Mouse (Mus musculus) cerebellum, adult 11 months (tissue): ENCODE results near the gene Mettl21a.
"Not testable (repeated sequence)": the region's sequence is repeated elsewhere in the genome, so short reads cannot be mapped to it uniquely, and the experiment has no call there.

Source experiments
- DNase-seq: peaks from one replicate; pipeline ENCODE4 v3.0.0; 2022

Mettl21a gene

DNA sequence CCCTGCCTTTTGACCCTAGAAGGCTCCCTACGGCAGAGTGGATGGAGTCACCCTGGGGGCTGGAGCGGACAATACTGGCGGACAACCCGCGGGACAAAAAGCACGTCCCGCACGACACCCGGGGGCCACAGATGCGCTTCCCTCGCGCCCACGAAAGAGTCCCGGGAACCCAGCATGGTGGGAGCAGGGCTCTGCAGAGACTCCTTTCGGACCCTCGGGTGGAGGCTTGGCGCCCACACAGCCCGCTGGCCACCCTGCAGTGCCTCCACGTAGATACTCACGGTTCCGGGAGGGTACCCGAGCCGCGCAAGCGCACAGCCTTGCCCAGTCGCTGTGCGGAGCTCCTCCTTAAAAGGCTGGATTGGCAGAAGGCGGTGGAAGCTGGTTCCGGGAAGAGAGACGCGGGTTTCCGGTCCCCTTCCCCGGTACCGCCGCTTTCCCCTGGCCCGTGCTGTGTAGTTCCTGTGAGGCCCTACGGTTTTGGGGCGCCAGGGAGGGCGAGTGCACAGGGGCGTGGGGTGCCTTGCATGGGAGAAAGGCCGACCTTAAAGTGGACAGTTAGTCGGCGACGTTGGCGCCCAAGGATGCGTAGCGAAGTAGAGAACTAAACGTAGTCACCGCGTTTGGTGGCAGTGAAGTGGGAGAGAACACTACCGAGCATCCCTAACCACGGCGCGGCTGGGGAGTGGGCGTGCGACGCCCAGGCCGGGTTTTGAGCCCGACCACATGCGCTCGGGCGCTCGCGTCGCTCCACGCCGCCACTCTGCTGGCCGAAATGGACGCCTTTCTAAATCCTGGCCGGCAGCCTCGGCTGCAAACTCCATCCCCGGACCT is at the start of gene Mettl21a:
Mettl21a (minus strand) TSS at position 362 of the 834 bp plus-strand sequence.
- peak; percentile 92 for DNase-seq

DNA sequence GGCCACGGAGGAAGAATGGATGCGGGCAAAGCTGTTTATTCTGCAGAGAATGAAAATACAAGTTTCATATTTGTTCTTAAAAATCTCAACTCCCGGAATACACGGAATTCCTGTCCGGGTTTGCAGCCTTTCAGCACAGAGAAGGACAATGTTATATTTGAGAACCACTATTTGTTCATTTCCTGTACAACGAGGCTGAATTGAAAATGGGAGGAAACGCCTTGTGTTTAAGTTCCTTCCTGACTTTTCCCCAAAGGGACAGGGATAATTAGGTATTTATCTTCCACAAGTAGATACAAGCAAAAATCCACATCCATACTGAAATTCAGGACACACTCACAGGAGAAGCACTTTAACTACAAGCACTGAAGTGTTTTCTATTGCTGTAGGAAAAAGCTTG is 41.8 kb upstream of the Mettl21a start:
- no peak for DNase-seq

DNA sequence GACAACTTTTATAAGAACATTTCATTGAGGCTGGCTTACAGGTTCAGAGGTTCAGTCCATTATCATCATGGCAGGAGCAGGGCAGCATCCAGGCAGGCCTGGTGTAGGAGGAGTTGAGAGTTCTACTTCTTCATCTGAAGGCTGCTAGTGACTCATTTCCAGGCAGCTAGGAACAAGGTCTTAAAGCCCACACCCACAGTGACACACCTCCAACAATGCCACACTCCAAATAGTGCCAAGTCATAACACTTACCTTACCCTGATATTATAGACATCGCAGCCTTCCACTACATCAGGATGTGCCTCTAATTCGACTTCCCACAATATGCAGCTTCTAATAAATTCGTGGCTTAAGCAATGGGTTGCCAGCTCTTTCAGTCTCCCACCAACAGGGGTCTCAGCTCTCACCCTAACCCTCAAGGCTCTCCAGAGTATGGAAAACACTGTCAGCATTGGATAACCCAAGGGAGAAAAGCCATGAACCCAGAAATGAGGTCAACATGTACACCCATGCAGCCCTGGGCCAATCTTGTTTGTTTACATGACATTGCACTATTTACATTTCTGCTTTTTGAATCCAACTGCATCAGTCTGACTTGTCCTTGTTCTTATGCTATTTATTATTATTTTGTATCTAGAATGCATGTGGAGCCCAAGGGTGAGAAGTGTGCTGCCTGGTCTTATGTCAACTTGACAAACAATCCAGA is 39.5 kb upstream of the Mettl21a start:
- DNase-seq = no peak

DNA sequence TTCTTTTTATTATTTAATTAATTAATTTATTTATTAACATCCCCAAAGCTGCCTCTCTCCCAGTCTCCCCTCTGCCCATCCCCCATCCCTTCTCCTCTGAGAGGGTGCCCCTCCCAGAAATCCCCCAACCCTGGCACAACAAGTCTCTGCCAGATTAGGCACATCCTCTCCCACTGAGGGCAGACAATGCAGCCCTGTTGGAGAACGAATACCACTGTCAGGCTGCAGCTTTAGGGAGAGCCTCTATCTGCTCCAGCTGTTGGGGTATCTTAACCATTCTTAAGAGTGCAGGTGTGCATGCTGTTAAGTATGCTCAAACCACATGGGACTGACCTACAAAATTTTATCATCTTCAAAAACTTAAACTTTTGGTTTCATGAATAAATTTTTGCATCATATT is 38.4 kb upstream of the Mettl21a start:
- DNase-seq = no peak

DNA sequence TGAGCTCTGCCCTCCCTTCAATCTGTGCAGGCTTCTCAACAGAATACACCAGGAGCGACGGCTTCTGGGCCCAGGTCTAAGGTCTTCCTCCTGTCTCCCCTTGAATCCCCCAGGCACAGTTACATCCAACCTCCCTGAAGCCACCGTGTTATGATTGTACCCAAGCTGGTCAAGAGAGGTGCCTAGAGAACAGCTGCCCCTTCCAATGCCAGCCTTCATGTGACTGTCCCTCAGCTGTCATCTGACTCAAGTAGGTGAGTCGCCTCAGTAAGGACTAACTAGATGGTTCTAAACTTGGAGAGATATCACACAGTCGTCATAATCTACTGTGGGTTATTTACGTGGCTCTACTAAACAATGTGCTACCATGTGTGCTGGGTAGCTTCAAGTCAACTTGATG is 36.7 kb upstream of the Mettl21a start:
- DNase-seq = no peak

DNA sequence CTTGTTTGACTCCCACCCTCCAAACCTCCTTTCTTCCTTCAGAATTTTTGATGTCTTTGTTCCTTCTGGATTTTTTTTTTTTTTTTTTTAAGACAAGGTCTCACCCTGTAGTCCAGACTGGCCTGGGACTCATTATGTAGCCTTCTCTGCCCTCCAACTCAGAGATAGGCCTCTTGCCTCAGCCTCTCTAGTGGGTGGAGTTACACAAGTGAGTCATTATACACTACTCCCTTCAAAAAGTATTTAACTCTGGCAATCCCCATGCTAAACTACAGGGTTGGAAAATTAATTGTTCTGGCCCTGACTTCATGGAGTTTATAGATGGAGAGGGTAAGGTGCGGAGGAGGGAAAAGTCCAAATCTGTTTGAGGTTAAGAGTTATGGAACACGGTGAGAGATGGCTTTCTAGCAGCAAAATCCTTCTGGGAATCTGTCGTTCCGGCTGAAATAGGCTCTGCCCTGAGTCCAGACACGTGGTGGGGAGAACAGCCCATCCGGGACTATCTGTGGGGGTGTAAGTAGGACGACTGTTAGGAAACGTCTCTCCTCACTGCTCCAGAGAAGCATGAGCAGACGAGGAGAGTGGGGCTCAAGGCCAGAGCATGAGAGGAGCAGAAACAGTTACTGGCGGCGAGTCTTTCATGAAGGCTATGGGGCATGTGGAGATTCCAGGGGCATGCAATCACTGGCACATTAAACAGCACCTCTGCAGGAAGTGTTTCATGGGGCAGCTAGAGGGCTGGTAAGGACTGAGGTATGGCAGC is 32.5 kb upstream of the Mettl21a start:
- DNase-seq = no peak

DNA sequence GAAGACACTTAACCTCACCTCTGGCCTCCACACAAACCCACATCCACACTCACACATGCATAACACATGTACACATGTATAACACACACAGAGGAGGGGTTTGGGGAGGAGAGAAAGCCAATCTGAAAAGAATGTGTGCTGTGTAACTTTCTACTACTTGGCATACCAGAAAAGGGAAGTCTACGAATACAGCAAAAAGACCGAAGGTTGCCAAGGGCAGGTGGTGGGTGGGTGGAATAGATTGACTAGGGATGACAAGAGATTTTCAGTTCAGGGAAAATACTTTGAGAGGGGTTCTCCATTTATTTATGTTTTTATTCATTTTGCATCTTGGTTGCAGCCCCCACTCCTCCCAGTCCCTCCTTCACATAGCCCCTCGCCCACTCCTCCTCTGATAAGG is 27.5 kb upstream of the Mettl21a start:
- no peak for DNase-seq

DNA sequence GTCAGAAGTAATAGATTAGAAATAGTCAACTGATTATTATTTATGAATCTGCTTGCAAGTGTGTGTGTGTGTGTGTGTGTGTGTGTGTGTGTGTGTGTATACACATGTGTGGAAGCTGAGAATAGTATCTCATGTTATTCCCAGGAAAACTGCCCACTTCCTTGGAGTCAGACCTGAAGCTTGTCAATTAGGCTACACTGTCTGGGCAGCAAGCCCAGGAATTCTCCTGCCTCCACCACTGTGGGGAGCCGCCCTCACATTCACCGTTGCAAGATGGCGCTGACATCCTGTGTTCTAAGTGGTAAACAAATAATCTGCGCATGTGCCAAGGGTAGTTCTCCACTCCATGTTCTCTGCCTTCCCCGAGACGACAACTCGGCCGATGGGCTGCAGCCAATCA is 25.5 kb upstream of the Mettl21a start:
- not testable (repeated sequence) for DNase-seq

DNA sequence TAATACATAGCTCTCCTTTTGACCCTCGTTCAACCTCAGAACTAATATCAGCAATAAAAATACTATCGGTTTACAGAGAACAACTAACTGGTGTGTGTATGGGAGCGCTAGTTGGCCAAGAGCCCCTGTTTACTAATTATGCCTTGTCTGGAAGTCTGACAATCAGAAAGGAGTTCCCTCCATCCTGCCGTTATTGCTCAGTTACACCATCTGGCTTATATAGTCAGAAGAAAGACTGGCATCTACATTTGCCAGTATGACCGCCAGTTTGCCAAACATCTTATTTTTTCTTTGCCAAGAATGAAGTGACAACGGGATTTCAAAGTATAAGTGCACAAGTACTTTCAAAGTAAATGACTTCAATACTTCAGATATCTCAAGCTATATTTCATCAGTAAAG is 24.0 kb upstream of the Mettl21a start:
- no peak for DNase-seq

DNA sequence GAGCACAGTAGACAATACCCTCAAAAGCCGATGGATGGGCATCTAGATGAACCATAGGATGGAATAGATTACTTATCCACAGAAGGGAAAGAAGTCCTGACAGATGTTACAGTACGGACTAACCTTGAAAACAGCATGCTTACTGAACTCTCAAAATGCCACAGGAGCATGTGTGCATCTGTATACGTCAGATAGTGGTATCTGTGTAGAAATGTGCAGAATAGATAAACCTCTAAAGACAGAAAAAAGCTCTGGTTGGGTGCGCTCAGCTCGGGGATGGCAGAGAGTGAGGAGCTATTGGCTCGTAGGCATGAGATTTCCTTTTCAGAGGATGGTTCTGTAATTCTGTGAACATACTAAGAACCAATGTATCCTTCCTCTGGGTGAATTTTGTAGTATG is 22.2 kb upstream of the Mettl21a start:
- no peak for DNase-seq

DNA sequence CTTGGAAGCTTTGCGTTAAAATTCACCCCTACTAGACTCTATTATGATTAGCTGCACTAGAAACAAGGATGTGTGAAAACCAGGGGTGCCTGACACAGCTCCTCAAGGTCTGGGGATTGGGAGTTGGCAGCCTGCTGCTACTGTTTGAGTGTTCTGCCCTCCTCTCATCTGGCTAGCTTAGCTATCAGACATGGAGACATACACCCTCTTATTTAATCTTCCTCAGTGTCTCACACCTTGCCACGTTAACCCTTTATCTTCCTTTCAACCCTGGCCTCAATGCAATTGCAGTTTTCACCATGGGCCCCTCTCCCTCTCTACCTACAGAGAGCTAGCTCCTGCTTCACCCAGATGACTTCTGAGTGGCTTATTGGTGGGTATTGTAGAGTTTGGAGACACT is 18.6 kb upstream of the Mettl21a start:
- no peak for DNase-seq

DNA sequence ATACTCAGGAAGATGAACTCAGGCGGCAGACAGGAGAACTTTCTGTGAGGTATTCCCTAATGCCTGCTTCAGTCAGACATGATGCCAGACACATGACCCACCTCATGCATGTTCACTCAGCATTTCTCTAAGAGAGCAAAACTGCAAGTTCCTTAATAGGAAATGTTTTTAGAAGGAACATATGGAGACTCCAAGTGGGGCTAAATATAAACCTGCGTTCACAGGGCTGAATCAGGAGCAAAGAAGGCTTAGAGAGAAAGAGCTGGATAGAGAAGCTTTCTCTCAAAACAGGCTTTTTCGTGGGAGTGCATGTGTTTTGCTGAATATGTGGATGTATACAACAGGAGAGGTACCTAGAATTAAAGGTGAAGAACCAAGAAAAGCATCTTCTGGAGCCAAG is 16.2 kb upstream of the Mettl21a start:
- no peak for DNase-seq

DNA sequence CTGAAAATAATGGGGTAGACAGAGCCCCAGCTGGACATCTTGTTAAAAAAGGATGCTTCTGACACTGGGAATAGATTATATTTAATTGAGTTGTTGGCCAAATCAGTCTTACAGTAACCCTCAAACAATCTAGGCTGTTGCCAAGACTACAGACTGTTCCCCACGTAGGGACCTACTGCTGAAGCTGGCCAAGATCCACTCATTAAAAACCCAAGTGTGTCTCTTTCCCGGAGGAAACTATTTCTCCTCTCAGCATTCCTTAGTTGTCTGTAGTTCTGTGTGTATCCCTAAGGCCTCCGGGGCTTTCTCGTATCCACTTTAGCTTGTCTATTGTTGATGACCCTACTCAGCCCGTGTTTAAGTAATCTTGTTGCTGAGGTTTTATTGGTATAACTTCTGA is 14.5 kb upstream of the Mettl21a start:
- no peak for DNase-seq

DNA sequence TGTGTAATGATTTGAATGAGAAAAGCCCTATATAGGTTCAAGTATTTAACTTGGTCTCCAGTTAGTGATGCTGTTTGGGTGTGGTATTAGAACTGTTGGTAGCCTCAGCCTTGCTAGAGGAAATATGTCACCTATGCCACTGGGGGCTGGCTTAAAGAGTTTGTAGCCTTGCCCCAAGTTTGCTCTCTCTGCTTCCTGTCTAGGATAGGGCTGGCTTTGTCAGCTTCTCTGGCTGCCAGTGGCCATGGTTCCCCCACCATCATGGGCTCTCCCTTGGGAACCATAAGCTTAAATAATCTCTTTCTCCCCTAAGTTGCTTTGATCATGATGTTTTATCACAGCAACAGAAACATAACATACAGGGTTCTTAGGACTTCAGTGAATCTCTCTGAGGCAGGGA is 8.2 kb upstream of the Mettl21a start:
- DNase-seq = no peak

DNA sequence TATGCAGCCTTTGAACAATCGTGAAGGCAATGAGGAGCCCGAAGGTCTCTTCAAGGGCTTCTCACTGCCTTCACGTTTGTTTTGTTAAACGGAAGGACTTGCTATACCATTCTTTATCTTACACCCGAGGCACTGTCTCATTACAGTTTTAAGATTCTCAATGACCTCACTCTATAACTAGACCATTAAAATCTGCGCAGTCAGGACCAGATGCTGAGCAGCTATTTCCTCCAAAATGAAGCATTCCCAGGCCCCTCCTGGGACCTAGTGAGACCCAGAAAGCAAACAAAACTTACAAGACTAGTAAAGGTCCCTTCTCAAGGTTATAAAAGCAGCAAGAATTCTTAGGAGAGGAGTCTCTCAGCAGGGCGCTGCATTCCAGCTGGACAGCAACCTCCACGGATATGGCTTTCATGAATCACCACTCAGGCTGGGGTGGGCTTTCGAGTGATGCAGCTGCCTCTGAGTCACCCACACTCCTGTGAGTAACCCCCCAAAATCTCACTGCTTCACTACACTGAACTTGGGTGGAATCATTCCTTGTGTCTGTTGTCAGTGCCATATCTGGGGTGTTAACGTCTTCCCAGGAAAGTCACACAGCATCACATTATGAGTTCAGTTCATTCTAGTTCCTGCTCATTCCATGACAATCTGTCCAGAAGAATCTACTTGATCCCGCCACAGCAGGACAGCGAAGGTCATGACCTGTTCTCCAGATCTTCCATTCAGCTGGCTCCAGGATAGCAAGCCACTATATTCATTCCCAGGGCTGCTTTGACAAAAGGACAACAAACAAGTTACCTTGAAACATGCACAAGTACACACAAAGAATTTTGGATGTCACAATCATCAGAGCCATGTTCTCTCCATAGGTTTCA is 6.8 kb upstream of the Mettl21a start:
- DNase-seq = no peak

DNA sequence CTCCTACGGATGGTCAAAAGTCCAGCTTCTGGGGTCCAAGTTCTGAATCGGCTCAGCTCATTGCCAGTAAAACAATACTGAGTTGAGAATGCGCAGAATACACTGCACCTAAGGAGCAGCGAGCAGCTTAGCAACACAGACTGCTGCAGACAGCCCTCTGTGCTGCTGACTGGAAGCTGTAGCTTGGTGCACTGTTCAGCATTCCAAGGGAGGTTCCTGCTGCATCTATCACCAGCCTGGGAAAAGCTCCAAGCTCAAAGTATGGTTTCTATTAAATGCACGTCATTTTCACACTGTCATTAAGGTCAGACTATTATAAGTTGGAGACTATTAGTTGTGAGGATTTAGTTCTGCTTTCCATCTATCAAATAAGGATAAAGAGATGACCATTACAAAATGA is 4.1 kb upstream of the Mettl21a start:
- no peak for DNase-seq

DNA sequence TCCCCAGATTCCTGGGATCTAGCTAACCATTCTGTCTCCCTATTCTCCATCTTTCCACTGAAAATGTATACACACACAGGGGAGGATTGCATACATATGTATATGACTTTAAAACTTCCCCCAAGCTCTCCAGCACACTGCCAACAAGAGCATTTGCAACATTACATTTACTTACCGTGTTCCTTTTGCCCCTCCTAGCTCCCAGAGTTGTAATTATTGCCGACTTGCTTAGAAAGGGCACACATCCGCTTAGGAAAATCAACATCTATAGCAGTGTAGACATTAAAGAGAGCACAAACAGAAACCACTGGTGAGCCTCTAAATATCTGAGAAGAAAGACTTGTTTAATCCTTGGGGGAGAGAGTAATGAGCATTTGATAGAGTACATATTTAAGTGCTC is 1.2 kb upstream of the Mettl21a start:
- no peak for DNase-seq

DNA sequence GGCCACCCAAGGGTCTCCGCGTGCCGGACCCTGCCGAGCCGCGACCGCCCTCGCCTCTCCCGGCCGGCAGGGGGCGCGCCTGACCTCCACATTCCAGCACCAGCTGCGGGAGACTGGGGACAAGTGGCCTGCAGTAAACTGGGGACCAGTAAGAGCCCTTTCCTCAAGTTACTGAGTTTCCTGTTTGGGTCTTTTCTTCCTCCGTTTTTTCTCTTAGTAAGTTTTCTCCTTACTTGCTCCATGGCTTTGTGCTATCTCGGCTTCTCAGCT is 608 bp upstream of the Mettl21a start:
- peak; percentile 82 for DNase-seq

DNA sequence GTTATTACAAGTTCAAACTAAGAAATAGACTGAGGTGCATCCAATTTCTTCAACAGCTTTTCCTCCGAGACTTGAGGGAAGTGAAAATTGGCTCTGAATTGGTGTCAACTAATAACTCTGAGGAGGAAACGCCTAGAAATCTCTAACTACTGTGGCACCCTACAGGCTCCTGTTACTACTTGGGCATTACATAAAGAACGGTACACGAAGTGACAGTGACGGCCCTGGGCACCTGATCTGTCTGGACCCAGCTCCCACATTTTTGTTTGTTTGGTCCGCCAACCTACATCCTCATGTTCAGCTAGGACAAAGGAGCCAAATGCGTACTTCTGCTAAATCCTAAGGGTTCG is 536 bp downstream of the Mettl21a start:
- no peak for DNase-seq

DNA sequence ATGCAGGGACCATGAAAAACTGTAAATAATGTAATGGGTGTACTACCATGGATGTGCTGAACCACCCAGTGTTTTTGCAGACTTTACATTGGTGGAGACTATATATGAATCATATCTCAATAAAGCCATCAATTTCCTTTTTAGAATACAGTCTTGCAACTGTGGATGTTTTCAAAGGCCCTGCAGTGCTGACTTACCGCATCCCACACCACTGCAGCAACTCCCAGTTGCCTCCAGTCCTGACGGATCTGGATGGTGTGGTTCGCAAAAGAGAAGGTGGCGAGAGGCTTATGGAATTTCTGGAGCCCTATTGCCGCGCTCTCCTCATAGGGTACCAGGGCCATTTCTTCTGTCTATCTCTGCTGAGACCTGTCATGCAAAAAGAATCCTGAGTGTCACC is 966 bp downstream of the Mettl21a start:
- no peak for DNase-seq

DNA sequence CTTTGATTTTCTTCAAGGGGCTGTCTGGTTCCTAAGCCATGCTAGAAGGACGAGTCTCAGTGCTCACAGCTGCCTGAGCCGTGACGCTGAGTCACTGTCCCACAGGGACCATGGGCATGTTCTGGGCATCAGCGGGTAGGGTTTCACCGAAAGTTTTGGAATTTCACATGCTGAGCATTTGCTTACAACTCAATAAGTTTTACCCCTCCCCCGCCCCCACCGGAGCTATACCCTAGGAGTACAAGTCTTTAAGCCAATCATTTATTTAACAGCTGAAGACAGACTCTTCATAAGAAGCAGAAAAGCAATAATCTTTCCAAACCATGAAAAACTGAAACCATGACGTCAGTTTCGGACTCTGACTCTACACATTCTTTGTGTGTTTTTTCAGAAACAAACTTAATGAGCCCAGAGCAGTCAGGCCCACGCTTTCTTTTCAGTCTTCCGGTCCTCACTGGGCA is 1.5 kb downstream of the Mettl21a start:
- no peak for DNase-seq

DNA sequence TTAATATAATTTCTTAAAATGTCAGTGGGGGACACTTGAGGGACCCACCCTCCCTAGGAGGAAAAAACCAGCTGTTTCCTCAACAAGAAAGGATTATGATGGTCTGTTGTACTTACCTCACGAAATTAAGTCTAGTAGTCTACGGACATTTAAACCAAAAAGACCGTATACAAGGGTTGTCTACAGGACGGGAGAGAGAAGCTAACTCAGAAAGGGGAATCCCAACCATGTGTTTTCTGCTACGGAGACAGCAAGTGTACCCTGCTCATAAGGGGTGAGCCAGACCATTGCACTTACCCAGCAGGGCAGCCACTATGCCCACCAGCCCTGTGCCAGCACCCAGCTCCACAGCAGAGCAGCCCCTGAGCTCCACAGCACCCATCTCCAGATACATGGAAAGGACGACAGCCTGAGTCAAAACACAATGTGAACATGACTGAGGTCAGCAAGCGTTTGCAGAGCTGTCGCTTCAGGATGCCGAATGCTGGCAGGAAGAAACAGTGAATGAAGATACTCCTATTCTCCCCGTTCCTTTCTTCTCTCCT is 2.2 kb downstream of the Mettl21a start:
- DNase-seq = no peak

DNA sequence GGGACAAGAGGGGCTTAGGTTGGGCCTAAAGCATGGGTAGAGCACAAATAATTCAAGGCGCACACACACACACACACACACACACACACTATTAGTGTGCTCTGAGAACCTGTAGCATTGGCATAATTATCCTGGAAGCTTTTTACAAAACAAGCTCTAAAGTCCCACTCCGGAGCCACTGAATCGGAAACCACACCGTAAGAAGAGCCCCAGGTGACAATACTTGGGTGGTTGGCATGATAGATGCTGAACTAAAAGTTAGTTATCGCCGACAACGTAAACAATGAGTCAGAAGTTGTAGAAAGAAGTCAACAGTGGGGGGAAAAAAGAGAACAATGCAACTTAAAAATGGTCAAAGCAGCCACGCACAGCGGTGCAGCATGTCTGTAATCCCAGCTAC is 2.7 kb downstream of the Mettl21a start:
- DNase-seq = no peak
